Mouse (Mus musculus) ES-E14 (cell line): Measurements from ENCODE around the gene Gm13278.

Experiments
- MAFK ChIP-seq: IDR thresholded peaks from 2 replicates; pipeline ENCODE4 v1.6.1; 2014; ENCODE audit warnings: mild to moderate bottlenecking, low read depth, low read length, inconsistent platforms; ENCODE audit not compliant: insufficient read depth
- ZC3H11A ChIP-seq: IDR thresholded peaks from 2 replicates; pipeline ENCODE4 v1.6.1; 2012; ENCODE audit warnings: low read depth, mild to moderate bottlenecking, inconsistent platforms, low read length, borderline replicate concordance
- ZNF384 ChIP-seq: IDR thresholded peaks from 2 replicates; pipeline ENCODE4 v1.6.1; 2012; ENCODE audit warnings: low read depth, low read length, inconsistent platforms

DNA sequence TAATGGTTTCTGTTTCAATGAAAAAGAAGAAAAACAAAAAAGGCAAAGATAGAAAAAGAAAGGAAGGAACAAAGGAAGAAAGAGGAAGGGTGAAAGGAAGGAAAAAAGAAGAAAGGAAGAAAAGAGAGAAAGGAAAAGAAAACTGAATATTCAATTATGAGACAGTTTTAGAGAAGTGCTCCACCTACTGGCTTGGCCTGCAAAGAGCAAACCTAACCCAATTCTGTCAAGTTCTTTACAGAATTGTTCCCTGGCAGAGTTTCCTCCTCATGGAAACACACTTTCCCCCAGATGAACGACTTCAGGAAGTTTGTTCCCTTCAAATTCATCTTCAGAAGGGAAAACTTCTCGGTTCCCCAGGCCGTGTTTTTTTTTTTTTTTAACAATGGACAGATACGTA lies 31.6 kb downstream of the Gm13278 start:
- no peak for TF ChIP-seq MAFK
- TF ChIP-seq ZC3H11A, result no peak
- no peak for TF ChIP-seq ZNF384
